Comparison of ENCODE assay signal across 25 mouse cellular contexts in genomic region chr12:109951473-109951872, GRCm38 (mm10).
DNase-seq lines count a peak whose midpoint lies in the region; ATAC-seq and TF ChIP-seq lines count a peak whose summit lies in the region.
"Had no signal": no experiment of that assay in that cellular context is flagged by ENCODE, and none has a peak within 500 bp of the region (broad histone marks: within the 10 kb centered on the region; RNA-seq: fewer than 3 reads in every experiment).

No protein-coding gene starts in this region.

- WGBS in midbrain, embryonic 10.5 days: 86% methylated on average over 12 of the region's 12 CpGs
- 75% methylated on average over 12 of the region's 12 CpGs for WGBS in midbrain, postnatal 0 days
- 88% methylated on average over 12 of the region's 12 CpGs for WGBS in limb, embryonic 10.5 days
- WGBS in liver, postnatal 0 days (ENCODE audit: insufficient replicate concordance): 83% methylated on average over 12 of the region's 12 CpGs

- TF ChIP-seq CTCF in midbrain, postnatal 0 days (IDR thresholded peaks at IDR 0.05): no peak
- TF ChIP-seq CTCF in G1E (IDR thresholded peaks at IDR 0.05; ENCODE audit: low read depth, low read length): no peak
- no peak for TF ChIP-seq CTCF in liver, postnatal 0 days (IDR thresholded peaks at IDR 0.05; ENCODE audit: low read depth)

- no peak overlapping the region for H3K4me2 ChIP-seq in midbrain, postnatal 0 days (ENCODE audit: low read depth, low read length, poor library complexity, severe bottlenecking)
- no peak overlapping the region for H3K4me2 ChIP-seq in liver, postnatal 0 days (ENCODE audit: low read depth, low read length)
- H3K4me2 ChIP-seq: embryonic facial prominence, embryonic 13.5 days; forebrain, embryonic 15.5 days; heart, embryonic 12.5 days; hindbrain, embryonic 12.5 days; limb, embryonic 12.5 days; neural tube, embryonic 15.5 days; stomach, embryonic 15.5 days had no signal

- peaks cover 65% of the 10 kb centered on the region for H3K4me1 ChIP-seq in midbrain, embryonic 10.5 days
- no peaks in the 10 kb centered on the region for H3K4me1 ChIP-seq in midbrain, postnatal 0 days (ENCODE audit: insufficient read depth, low read length)
- no peaks in the 10 kb centered on the region for H3K4me1 ChIP-seq in G1E (ENCODE audit: insufficient read depth, low read depth, low read length)
- peaks cover 62% of the 10 kb centered on the region for H3K4me1 ChIP-seq in limb, embryonic 10.5 days
- no peaks in the 10 kb centered on the region for H3K4me1 ChIP-seq in liver, postnatal 0 days (ENCODE audit: insufficient read depth)

- H3K36me3 ChIP-seq in midbrain, embryonic 10.5 days: no peaks in the 10 kb centered on the region
- H3K36me3 ChIP-seq in midbrain, postnatal 0 days (ENCODE audit: insufficient read depth, low read length): no peaks in the 10 kb centered on the region
- H3K36me3 ChIP-seq in G1E (replicated peaks): no peaks in the 10 kb centered on the region
- H3K36me3 ChIP-seq in limb, embryonic 10.5 days: no peaks in the 10 kb centered on the region
- H3K36me3 ChIP-seq in liver, postnatal 0 days (replicated peaks; ENCODE audit: insufficient read depth, low read length): no peaks in the 10 kb centered on the region
- H3K36me3 ChIP-seq: embryonic facial prominence, embryonic 13.5 days; forebrain, embryonic 15.5 days; heart, embryonic 12.5 days; hindbrain, embryonic 12.5 days; limb, embryonic 12.5 days; neural tube, embryonic 15.5 days; stomach, embryonic 15.5 days had no signal

- TF ChIP-seq EP300 in liver, postnatal 0 days (IDR thresholded peaks at IDR 0.05; ENCODE audit: low read depth): no peak

- no peak overlapping the region for H3K9ac ChIP-seq in midbrain, postnatal 0 days (replicated peaks; ENCODE audit: low read length, poor library complexity, severe bottlenecking)
- H3K9ac ChIP-seq in liver, postnatal 0 days (replicated peaks): no peak overlapping the region
- H3K9ac ChIP-seq: embryonic facial prominence, embryonic 13.5 days; forebrain, embryonic 15.5 days; heart, embryonic 12.5 days; hindbrain, embryonic 12.5 days; limb, embryonic 12.5 days; neural tube, embryonic 15.5 days; stomach, embryonic 15.5 days had no signal

- no peaks in the 10 kb centered on the region for H3K9me3 ChIP-seq in midbrain, embryonic 10.5 days (replicated peaks)
- no peaks in the 10 kb centered on the region for H3K9me3 ChIP-seq in midbrain, postnatal 0 days (ENCODE audit: low read length)
- H3K9me3 ChIP-seq in G1E (replicated peaks): peaks cover 89% of the 10 kb centered on the region
- H3K9me3 ChIP-seq in limb, embryonic 10.5 days (replicated peaks): no peaks in the 10 kb centered on the region
- no peaks in the 10 kb centered on the region for H3K9me3 ChIP-seq in liver, postnatal 0 days (ENCODE audit: low read length)
- H3K9me3 ChIP-seq: embryonic facial prominence, embryonic 13.5 days; forebrain, embryonic 15.5 days; heart, embryonic 12.5 days; hindbrain, embryonic 12.5 days; limb, embryonic 12.5 days; neural tube, embryonic 15.5 days; stomach, embryonic 15.5 days had no signal

- no peak overlapping the region for H3K4me3 ChIP-seq in midbrain, embryonic 10.5 days
- H3K4me3 ChIP-seq in midbrain, postnatal 0 days (ENCODE audit: low read depth, low read length): no peak overlapping the region
- 0 out of 2 replicates have a peak overlapping the region, but pooled peaks have one; percentile 1 for H3K4me3 ChIP-seq in G1E (ENCODE audit: low read depth, low read length)
- H3K4me3 ChIP-seq in limb, embryonic 10.5 days: no peak overlapping the region
- H3K4me3 ChIP-seq in liver, postnatal 0 days (ENCODE audit: low read depth, low read length): no peak overlapping the region
- H3K4me3 ChIP-seq: embryonic facial prominence, embryonic 13.5 days; forebrain, embryonic 15.5 days; heart, embryonic 12.5 days; hindbrain, embryonic 12.5 days; limb, embryonic 12.5 days; neural tube, embryonic 15.5 days; stomach, embryonic 15.5 days had no signal

- H3K27ac ChIP-seq in midbrain, embryonic 10.5 days (replicated peaks): peak overlapping the region; percentile 96
- no peak overlapping the region for H3K27ac ChIP-seq in midbrain, postnatal 0 days (ENCODE audit: low read depth, low read length)
- peak overlapping the region; percentile 80 for H3K27ac ChIP-seq in limb, embryonic 10.5 days
- no peak overlapping the region for H3K27ac ChIP-seq in liver, postnatal 0 days (ENCODE audit: low read depth)
- H3K27ac ChIP-seq: embryonic facial prominence, embryonic 13.5 days; forebrain, embryonic 15.5 days; kidney, postnatal 0 days; neural tube, embryonic 15.5 days; stomach, embryonic 15.5 days had no signal

- H3K27me3 ChIP-seq in midbrain, embryonic 10.5 days (ENCODE audit: low read depth, poor library complexity, severe bottlenecking): peaks cover 6% of the 10 kb centered on the region; the same call in 1 of the 2 replicates
- no peaks in the 10 kb centered on the region; the same call in 1 of the 2 replicates for H3K27me3 ChIP-seq in midbrain, postnatal 0 days (ENCODE audit: insufficient read depth, low read length)
- H3K27me3 ChIP-seq in G1E (ENCODE audit: insufficient read depth, low read length): no peaks in the 10 kb centered on the region
- H3K27me3 ChIP-seq in limb, embryonic 10.5 days (ENCODE audit: low read depth, poor library complexity, severe bottlenecking): peaks cover 10% of the 10 kb centered on the region; the same call in 1 of the 2 replicates
- no peaks in the 10 kb centered on the region for H3K27me3 ChIP-seq in liver, postnatal 0 days (ENCODE audit: insufficient read depth, low read length)
- H3K27me3 ChIP-seq: forebrain, embryonic 15.5 days; stomach, embryonic 15.5 days had no signal

- DNase-seq in midbrain, embryonic 10.5 days (ENCODE audit: low spot score): peak; percentile 12
- DNase-seq in midbrain, postnatal 0 days (ENCODE audit: low spot score): no peak
- no peak for DNase-seq in G1E (ENCODE audit: low spot score)
- no peak for DNase-seq in limb, embryonic 10.5 days (ENCODE audit: low spot score)
- no peak for DNase-seq in liver, postnatal 0 days
- no peak for DNase-seq in left cerebral cortex, adult 8-10 months (ENCODE audit: low spot score in 2 of 2)
- DNase-seq: adrenal gland, adult 8-10 months; cerebellum, adult 11-12 months; cerebellum, postnatal 25 days; gastrocnemius, postnatal 10 days; heart, postnatal 10 days; kidney, adult 18-20 months; lung, adult 2 months; lung, postnatal 14 days; thymus, postnatal 36 days had no signal

- no peak for ATAC-seq in midbrain, postnatal 0 days (ENCODE audit: low FRiP score)
- no peak for ATAC-seq in G1E (ENCODE audit: extremely low read depth, insufficient number of reproducible peaks, low FRiP score, poor library complexity, severe bottlenecking)
- peak; percentile 17; the same call in 1 of the 2 replicates for ATAC-seq in liver, postnatal 0 days
- ATAC-seq in erythroblast, adult 5-6 weeks (replicated peaks; ENCODE audit: low FRiP score, poor library complexity, severe bottlenecking): no peak
- ATAC-seq: forebrain, embryonic 15.5 days; inflammation-experienced regulatory T-cells, adult 6 months had no signal

Comparison
In these comparisons a context has a peak if more than half of its experiments do, and no peak if none do; other contexts are left out.
1. H3K27ac ChIP-seq: peak in midbrain, embryonic 10.5 days (single experiment) and limb, embryonic 10.5 days (single experiment); none in midbrain, postnatal 0 days (single experiment) and liver, postnatal 0 days (single experiment).